Mouse (Mus musculus): ENCODE results near the gene Hyls1.

DNA sequence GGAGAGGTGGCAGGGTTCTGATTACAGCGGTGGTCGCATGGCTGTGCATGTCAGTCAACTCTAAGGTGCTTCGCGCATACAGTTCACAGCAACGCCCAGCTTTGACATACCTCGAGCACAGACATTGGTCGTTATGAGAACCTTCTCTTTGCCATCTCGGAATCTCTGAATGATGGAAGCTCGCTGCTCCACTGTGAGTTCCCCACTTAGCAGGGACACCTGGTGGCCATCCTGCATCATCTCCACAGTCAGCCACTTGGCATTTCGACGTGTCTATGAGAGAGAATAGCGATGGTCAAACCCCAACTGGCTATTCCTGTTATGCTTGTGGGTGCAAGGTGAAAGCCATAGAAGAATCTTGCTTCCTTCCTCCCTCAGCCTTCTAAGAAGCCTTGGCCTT, 24.5 kb downstream of the Hyls1 start:
- 0 out of 2 replicates have a peak, but pooled peaks have one; percentile 2 for TF ChIP-seq CTCF (IDR thresholded peaks at IDR 0.05; ENCODE audit: control insufficient read depth, insufficient read depth, low read length)
- no peak for TF ChIP-seq POLR2A (IDR thresholded peaks at IDR 0.05; ENCODE audit: borderline replicate concordance, control insufficient read depth, low read depth, low read length)
